Mouse (Mus musculus): Measurements from ENCODE around the gene Rin2.

Gene Rin2

DNA sequence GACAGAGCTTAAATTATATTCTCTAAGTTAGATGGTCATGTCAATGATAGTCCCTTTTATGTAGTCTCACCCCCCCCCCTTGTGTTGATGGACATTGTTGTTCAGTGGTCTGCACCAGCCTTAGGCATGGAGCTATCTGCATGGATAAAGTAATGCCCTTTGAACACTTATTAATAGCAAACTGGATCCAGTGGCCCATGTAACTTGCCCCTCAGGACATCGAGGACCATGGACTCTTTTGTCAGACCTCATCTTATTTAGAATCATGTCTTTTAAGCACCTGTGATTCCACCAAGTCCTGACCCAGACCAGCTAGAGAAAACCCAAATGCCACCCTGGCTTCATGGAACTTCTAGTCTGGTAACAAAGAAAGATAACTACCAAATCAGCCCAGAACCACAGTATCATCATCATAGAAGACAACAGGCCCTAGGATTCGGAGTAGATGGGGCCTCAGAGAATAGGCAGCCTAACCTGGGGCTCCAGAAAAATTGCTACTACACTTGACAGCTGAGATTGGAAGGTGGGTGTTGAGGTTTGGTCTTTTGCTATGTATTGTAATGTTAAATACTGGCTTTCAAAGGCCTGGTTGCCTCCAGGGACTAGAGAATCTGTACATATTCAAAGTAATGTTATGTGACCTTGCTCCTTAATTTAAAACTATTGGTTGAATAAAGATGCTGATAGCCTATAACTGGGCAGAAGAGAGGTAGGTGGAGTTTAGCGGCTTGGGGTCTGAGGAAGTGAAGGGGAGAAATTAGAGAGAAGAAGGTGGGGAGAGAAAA lies 113.7 kb downstream of the Rin2 start:
- DNase-seq (ENCODE audit: low spot score) = no peak

DNA sequence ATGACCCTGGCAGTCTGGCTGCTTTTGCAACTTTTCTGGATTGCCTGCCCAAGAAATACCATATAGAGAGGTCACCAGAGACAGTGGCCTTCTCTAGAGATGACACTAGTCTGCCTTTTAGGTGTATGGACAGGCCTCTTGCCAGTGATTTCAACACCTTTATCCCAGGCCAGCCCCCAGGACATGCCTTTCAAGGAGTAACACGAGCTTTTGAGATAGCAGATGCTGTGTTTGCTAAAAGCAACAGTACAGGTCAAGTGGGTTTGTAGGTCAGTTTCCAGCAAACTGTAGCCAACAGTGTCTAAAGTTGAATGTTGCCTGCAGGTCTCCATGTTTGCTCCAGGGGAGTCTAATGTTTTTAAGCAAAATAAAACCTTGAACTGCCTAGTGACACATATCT lies 118.7 kb downstream of the Rin2 start:
- no peak for DNase-seq (ENCODE audit: low spot score)

DNA sequence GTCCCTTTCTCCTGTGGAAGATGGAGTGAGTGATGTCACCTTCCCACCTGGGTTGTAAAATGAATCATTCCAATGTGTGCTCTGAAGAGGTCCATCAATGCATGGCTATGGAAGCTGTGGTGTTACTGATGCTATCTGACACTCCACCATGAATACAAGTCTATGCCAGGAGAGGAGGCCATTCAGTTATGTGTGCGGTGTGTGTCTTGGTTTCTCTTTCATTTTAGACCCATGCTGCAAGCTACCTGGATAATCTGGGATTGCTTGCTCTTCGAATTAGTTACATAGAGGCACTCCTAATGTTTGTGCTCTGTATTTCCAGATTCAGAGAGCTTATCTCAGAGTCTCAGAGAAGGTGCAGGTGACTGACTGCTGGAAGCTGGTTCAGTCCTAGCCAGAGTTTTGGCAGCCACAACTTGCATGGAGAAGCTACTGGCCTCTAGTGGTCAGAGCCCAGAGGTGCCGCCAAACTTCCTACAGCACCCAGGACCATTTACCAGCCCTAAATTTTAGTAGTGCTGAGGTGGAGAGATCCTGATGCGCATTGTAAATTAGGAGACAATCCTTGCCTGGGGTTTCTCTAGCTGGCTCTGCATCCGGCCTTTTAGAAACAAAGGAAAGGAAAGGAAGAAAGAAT lies 119.4 kb downstream of the Rin2 start:
- no peak for DNase-seq (ENCODE audit: low spot score)

- no peak for DNase-seq (ENCODE audit: low spot score)
Observed at GRCm38 (mm10) chr2:145797851-145798250, 122.8 kb downstream of the Rin2 start.

DNA sequence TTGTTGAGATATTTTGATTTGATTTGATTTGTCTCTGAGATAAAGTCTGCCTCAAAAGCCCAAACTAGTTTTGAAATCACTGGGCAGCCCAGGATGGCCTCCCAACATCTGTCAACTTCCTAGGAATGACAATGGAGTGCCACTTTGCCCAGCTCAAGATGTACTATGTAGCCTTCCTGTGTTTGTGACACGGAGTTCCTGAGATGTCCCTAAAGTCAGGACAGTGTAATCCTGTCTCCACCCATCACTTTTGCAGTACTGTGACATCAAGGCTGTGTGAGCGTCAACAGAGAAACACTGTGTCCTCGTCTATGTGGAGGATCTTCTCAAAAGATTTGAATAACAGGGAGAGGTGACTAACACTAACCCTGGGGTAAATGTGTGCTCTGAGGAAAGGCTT lies 123.9 kb downstream of the Rin2 start:
- DNase-seq (ENCODE audit: low spot score) = no peak

- DNase-seq (ENCODE audit: low spot score) = no peak
Observed at GRCm38 (mm10) chr2:145801322-145802052, 126.5 kb downstream of the Rin2 start.

DNA sequence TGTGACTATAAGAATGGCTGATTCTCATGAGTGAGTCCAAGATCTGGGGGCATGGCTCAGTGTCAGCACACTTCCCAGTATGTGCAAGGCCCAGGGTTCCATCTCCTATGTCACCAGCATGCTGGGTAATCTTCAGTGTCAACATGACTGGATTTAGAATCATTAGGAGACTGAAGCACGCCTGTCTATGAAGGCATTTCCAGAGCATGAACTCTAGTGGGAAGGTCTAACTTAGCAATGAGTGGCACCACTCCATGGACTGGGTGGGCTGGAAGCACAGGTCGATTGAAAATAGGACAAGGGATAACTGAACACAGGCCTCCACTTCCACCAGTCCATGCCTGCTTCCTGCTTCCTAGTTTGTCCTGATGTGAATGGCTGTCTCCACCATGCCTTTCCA lies 127.6 kb downstream of the Rin2 start:
- no peak for DNase-seq (ENCODE audit: low spot score)

GRCm38 (mm10) chr2:145803822-145804342 lies 128.9 kb downstream of the Rin2 start:
- no peak for DNase-seq (ENCODE audit: low spot score)

GRCm38 (mm10) chr2:145804524-145804923 lies 129.5 kb downstream of the Rin2 start:
- DNase-seq (ENCODE audit: low spot score) = no peak

- no peak for DNase-seq (ENCODE audit: low spot score)
Observed at GRCm38 (mm10) chr2:145807276-145807675, 132.3 kb downstream of the Rin2 start.

DNA sequence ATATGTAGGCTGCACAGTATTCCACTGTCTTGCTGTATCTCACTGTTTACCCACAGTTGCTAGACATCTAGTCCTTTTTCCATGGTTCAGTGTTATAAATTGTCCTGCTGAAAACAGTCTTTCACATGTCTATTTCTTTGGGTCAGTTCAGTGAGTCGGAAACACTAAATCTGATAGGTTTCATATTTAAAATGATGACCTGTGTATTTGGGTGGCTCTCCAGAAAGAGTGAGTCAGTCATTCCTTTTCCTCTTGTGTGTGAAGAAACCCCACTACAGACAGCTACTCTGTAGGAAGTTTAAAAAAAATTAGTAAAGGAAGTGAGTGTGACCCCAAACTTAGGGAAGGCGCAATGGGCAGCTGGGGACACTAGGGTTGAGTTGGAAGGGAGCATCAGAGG lies 133.2 kb downstream of the Rin2 start:
- no peak for DNase-seq (ENCODE audit: low spot score)

- DNase-seq (ENCODE audit: low spot score) = no peak
Observed at GRCm38 (mm10) chr2:145808667-145809066, 133.7 kb downstream of the Rin2 start.

GRCm38 (mm10) chr2:145810676-145811075 lies 135.7 kb downstream of the Rin2 start:
- no peak for DNase-seq (ENCODE audit: low spot score)

DNA sequence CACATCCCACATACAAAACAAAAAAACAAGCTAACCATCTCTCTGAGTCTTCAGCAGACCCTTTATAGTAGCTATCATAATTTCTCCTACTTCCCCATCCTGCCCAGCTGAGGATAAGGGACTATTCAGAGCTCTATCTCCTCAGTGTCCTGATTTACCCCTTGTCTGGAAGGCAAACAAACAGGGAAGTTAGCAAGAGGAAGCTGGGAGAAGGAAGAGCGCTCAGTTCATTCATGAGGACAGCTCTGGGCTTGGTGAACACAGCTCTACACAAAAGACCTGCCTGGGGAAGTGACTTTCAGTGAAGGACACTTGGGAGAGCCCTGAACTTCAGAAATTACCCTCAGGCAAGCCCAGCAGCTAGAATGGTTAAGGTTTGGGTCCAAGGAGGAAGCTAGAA lies 137.8 kb downstream of the Rin2 start:
- no peak for DNase-seq (ENCODE audit: low spot score)

DNA sequence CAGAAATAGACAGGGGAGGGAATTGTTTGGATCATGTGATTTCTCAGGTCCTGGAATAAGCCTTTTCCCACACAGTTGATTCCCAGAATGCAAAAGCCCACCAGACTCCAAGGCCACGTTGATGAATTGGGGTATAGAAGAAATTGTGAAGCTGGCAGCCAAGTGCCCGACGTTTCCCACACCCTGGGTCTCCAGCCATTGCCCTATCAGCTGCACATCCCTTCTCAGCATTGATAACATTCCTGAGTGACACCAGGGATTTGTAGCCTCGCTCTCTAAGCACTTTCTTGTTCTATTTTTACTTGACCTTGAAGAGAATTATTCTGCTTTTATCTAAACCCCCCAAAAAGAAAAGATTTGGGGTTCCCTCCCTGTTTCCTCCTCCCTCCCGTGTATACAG lies 142.2 kb downstream of the Rin2 start:
- peak; percentile 20 for DNase-seq (ENCODE audit: low spot score)

DNA sequence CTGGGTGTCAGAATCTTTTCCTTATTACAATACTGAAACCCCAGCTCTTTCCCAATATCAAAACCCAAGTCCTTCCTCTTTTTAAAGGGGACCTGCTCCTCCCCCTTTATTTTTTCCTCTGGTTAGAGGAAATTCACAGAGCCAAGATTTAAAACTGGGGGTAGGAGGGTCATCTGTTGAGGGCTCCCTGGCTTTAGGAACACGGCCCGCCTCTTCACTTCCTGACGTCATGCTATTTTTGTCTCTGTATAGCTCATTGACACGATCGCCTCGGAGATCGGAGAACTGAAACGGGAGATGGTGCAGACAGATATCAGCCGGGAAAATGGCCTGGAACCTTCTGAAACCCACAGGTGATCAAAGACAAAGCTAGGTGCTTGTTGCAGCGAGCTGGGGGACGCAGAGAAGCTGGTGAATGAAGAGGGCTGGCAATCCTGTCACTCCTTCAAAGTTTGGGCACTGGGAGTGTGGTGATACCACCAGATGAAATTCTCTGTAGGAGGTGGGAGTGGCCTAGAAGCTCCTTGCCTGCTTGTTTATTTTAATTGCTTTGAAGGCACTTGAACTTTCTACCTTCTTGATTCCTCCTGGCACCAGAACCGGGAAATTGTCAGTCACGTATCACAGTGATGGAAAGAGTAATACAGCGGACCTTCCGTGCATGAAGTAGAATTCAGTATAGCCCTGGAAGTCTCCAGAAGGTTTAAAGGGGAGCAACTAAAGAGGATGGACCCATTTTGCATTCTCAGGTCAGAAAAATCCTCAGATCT lies 147.2 kb downstream of the Rin2 start:
- DNase-seq (ENCODE audit: low spot score) = no peak

DNA sequence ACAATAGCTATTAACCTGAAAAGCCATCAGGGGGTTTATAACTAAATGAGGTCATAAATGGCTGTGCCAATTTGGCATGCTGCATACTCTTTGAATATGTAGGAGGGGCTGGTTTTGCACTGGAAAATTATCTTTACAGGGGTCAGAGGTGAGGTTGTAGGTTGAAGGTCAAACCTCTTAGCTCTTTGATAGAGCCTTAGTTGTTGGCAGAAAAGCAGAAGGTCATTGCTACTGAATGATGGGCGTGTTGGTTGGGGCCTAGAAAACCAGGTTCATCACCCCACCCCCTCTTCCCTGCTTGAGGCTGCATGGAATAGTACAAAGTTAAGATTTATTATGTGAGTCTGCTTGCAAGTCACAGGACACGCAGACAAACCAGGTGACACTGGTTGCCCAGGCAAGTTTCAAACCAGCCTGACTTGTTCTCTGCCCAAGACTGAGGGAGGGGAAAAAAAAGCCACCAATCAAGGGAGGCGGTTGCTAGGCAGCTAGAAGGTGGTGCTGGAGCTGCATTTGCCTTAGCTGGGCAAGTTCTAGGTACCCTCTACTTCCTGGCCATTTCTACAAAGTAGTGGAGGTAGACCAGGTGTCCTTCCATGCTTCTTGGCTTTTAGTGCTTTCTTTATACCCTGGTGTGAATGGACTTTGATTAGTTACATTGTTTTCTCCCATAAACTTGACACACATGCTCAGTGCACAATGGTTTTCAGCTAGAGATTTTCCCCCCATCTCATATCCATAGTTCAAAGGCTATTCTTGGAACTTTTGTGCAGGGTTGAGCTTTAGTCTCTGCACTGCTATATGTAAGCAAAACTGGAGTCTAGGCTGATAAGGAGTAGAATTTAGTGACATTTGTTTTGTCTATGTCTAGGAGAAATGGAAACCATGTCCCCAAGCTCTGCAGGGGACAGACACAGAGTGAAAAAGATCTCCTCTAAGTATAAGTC lies 148.0 kb downstream of the Rin2 start:
- DNase-seq (ENCODE audit: low spot score) = no peak

DNA sequence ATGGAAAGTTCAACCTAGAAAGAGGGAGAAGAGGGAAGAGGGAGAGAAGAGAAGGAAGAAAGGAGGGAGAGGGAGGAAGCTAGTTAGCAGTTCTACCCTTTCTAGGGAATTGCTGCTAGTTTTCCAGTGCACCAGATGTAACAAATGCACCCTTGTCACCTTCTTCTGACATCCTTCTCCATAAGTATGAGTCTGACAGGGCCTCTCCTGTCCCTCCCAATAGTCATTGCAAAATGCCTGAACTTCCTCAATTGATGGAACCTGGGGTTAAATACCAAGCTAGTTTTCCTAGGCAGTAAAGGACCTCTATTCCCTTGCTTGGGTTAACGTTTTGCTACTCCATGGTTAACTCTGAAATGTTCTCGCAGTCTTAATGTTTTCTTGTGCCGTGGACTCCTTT lies 149.7 kb downstream of the Rin2 start:
- no peak for DNase-seq (ENCODE audit: low spot score)

DNA sequence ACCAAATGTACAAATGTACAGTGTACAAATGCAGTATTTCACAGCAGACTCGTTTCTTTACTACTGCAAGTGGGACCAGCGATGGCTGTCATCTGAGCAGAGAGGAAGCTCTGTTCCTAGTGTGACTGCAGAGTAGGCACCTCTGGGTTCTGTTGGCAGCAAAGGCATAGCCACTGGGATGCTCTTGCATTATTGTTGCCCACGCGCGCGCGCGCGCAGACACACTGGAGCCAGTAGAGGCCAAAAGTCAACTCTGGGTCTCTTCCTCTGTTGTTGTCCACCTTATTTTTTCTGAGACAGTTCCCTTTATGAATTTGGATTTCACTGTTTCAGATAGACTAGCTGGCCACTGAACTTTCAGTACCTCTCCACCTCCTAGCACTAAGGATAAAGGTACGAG lies 150.2 kb downstream of the Rin2 start:
- DNase-seq (ENCODE audit: low spot score) = no peak

- DNase-seq (ENCODE audit: low spot score) = no peak
Observed at GRCm38 (mm10) chr2:145827930-145828329, 152.9 kb downstream of the Rin2 start.

DNA sequence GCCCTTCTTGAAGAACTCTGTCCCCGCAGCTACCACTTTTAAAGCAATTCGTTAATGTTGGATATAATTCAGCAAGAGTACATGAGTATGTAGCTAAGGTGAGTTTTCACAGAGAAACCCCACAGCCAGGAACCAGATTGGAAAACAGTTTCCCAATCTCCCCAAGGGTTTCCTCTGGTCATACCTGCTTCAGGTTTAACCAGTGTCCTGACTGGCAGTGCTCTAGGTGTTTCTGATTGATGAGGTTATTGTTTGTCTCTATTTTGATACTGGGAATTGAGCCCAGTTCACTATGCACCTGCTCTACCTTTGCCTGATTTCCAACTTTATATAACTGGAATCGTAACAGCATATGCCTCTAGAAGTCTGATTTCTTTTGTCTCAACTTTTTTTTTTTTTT lies 153.6 kb downstream of the Rin2 start:
- DNase-seq (ENCODE audit: low spot score) = no peak

All from testis, postnatal 14 days (tissue).